Mouse (Mus musculus): Measurements from ENCODE around the gene Gm7029.

Gm7029 gene

GRCm38 (mm10) chr17:33914969-33915391, 41.3 kb downstream of the Gm7029 start:
- DNase-seq = no peak

DNA sequence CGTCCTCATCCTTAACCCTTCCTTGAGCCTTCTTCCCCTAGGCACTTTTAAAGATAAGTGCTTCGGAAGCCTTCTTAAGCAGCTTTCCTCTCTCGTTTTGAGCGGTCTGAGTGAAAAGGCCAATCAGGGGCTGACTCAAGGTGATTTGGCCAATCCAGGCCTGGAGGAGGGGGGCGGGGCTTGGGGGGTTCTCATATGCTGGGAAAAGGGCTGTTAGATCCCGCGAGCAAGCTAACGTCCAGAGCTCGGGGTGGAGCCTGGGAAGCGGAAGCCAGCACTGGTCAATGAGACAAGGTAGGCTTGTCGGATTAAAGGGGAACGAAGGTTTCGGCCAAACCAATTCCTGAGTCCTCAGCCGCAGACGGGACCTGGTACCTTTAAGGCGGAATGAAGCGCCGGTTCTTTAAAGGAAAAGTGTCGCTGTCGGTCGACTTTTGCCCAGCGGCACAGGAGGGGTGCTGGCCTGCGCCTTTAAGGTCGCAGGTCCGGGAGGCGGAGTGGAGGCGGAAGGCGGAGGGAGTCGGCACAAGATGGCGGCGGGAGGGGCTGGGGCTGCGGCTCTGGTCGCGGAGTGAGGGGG, 42.1 kb downstream of the Gm7029 start, which contains the start of the genes Tapbp and Zbtb22:
Gene Tapbp, plus strand, starts transcription at position 229 of the 580 bp plus-strand sequence.
Gene Zbtb22, plus strand, starts transcription at position 234 of the 580 bp plus-strand sequence.
- DNase-seq = peak; percentile 99

DNA sequence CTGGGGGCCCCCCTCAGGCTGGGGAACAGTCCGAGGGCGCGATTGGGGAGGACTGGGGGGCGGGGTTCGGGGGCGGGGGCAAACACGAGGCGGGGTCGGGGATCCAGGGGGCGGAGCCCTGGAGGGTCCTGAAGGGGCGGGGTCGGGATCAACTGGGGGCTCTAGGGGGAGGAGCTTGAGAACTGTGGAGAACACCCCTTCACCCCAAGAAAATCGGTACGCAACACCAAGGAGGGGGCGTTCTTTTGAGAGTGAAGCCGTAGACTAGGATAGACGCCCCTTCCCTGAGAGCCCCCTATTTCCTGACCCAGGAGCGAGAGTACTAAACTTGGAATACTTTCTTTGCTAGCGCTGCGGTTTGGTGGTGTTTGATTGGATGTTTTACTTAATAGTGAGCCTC, 42.7 kb downstream of the Gm7029 start:
- no peak for DNase-seq

DNA sequence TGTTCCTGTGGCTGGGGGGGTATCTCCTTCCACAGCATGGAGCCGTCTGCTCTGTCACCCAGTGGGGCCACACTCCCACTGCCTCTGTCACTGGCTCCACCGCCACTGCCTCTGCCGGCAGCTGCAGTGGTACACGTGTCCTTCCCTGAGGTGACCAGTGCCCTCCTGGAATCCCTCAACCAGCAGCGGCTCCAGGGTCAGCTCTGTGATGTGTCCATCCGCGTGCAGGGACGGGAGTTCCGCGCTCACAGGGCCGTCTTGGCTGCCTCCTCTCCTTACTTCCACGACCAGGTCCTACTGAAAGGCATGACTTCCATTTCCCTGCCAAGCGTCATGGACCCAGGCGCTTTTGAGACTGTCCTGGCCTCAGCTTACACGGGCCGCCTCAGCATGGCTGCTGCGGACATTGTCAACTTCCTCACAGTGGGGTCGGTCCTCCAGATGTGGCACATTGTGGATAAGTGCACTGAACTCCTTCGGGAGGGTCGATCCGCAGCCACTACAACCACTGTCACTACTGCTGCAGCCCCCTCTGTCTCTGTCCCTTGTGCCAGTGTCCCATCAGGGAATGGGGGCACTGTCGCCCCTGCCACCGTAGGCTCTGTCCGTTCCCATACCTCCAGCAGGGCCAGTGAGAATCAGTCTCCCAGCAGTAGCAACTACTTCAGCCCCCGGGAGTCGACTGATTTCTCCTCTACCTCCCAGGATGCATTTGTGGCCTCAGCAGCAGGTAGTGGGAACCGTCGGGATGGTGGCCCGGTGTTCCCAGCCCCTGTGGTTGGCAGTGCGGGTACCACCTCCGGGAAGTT, 43.4 kb downstream of the Gm7029 start:
- DNase-seq = peak; percentile 41

- DNase-seq = no peak
These were observed 44.1 kb downstream of the Gm7029 start for GRCm38 (mm10) chr17:33917656-33918292.

GRCm38 (mm10) chr17:33918293-33919203, 44.9 kb downstream of the Gm7029 start:
- no peak for DNase-seq

DNA sequence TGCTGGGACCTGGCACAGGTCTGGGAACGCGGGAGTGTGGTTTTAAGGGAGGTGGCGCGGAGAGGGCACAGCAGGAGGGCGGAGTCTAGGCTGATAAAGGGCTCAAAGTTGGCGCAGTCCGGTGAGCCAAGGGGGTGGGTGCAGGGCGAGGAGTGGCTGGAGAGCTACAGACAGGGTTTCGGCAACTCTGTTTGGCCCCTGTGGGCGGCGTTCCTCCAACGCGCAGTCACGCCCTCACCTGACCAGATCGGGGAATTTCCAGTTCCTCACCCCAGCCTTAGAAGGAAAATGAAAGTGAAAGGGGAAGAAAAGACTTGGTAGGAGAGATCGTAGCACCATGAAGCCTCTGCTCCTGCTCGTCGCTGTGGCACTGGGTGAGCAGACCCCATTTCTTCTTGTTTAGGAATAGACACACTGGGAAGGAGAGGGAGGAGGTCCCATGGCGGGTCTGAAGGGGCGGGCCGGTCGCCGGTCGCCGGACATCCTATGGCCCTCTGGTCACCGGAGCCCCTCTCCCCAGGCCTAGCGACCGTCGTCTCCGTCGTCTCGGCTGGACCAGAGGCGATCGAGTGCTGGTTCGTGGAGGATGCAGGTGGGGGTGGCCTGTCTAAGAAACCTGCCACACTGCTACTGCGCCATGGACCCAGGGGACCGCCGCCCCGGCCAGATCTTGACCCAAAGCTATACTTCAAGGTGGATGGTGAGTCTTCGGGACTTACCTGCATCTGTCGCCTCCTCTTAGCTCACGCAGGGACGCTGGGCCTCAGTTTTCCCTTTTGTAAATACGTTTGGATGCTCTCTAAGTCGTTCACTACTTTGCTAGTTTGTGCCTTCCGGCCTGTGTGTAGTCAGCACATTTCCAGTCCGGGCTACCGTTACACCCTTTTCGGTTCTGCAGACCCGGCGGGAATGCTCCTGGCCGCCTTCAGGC, 46.0 kb downstream of the Gm7029 start:
- DNase-seq = peak; percentile 91

DNA sequence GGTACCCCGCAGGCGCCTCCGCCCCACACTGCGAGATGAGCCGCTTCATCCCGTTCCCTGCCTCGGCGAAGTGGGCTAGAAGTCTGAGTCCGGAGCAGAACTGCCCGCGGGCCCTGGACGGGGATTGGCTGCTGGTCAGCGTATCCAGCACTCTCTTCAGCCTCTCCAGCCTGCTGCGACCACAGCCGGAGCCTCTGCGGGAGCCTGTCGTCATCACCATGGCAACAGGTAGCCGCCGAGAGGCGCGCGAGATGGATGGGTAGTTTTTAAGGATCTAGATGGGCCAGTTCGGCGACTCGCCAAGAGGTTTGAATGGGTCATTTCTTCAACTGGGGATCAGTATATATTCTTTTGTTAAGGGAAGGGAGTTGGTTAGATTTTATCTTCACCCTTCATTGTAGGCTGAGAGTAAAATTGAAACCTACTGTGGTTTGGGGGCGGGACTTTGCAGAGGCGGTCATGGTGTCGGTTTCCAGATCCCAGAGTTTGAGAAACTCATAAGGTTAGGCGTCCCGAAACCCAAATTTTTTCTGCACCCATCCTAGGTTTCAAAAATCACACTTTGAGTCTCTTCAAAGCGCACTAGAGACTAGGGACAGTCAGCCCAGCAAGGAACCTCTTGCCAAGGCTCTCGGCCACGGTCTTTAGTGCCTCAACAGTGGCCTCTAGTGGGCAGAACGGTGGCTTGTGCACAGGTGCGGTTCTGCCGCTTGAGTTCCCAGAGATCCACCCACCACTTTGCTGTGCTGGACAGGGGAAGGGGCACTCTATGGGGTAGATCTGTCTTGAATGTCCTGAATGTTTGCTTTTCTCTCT, 46.9 kb downstream of the Gm7029 start:
- peak; percentile 82 for DNase-seq

DNA sequence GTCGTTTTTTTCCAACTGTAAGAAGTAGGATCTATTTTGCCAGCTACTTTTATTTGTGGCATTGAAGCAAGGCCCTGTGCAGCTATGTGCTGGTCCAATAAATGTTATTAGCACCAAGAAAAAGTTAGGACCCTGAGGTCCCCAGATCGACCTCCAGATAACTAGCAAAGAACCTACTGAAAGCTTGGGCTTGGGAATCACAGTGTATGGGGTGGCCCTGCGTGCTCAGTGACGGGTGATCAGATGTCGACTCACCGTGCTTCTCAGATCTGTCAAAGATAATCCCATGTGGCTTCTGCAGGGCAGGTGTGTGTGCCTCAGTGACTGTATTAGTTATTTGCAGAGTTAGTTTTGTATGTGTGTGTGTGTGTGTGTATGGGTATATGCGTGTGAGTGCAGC, 47.7 kb downstream of the Gm7029 start:
- no peak for DNase-seq
